Mouse (Mus musculus): Measurements from ENCODE around the gene Fjx1. TPM values are rescaled to one million over a fixed set of nuclear protein-coding genes. Genes with fewer than 3 reads are reported as not detected.

The Fjx1 gene
- total RNA-seq (2014; rRNA removed) (78.9 and 91.8 TPM in 2 replicates), polyA plus RNA-seq (2015; fragmentation: Nextera tagmentation; extraction: Ambion mirVana) (27.1 and 28.5 TPM in 2 replicates)

GRCm38 (mm10) chr2:102451671-102452549 lies at the start of gene Fjx1:
Fjx1 (minus strand) TSS chr2:102452499.
- ATAC-seq (ENCODE audit: low FRiP score) (peak; percentile 82), DNase-seq (ENCODE audit: low spot score) (peak; percentile 91)
- no peaks in the 10 kb centered on the region for H3K36me3 ChIP-seq (ENCODE audit: insufficient read depth, low read length)
- H3K9me3 ChIP-seq (ENCODE audit: low read length), result no peaks in the 10 kb centered on the region
- H3K27me3 ChIP-seq (ENCODE audit: insufficient read depth, low read length), result no peaks in the 10 kb centered on the region; the same call in 1 of the 2 replicates
- peak within 1 kb of the TSS; percentile 84 for H3K9ac ChIP-seq (replicated peaks; ENCODE audit: low read length, poor library complexity, severe bottlenecking)
- H3K4me1 ChIP-seq (ENCODE audit: insufficient read depth, low read length), result no peaks in the 10 kb centered on the region; the same call in 1 of the 2 replicates
- no peak for TF ChIP-seq CTCF (IDR thresholded peaks at IDR 0.05)
- H3K4me3 ChIP-seq (ENCODE audit: low read depth, low read length), result peak within 1 kb of the TSS; percentile 85
- 1% methylated on average over 29 of the region's 49 CpGs for WGBS
- peak within 1 kb of the TSS; percentile 82 for H3K27ac ChIP-seq (ENCODE audit: low read depth, low read length)
- H3K4me2 ChIP-seq (ENCODE audit: low read depth, low read length, poor library complexity, severe bottlenecking), result peak within 1 kb of the TSS; percentile 95

GRCm38 (mm10) chr2:102500001-102500689 lies 47.8 kb upstream of the Fjx1 start:
- TF ChIP-seq CTCF (IDR thresholded peaks at IDR 0.05), result no peak
- ATAC-seq (ENCODE audit: low FRiP score), result no peak
- Histone ChIP-seq H3K4me3 (ENCODE audit: low read depth, low read length) (no peak overlapping the region), H3K36me3 (ENCODE audit: insufficient read depth, low read length) (no peaks in the 10 kb centered on the region), H3K9me3 (ENCODE audit: low read length) (no peaks in the 10 kb centered on the region), H3K4me1 (ENCODE audit: insufficient read depth, low read length) (no peaks in the 10 kb centered on the region), H3K27me3 (ENCODE audit: insufficient read depth, low read length) (no peaks in the 10 kb centered on the region), H3K9ac (replicated peaks; ENCODE audit: low read length, poor library complexity, severe bottlenecking) (no peak overlapping the region), H3K27ac (ENCODE audit: low read depth, low read length) (no peak overlapping the region), H3K4me2 (ENCODE audit: low read depth, low read length, poor library complexity, severe bottlenecking) (no peak overlapping the region)
- 65% methylated on average over 4 of the region's 4 CpGs for WGBS
- no peak for DNase-seq (ENCODE audit: low spot score)

GRCm38 (mm10) chr2:102480738-102481137 lies 28.4 kb upstream of the Fjx1 start:
- no peak for ATAC-seq (ENCODE audit: low FRiP score)
- DNase-seq (ENCODE audit: low spot score), result no peak

GRCm38 (mm10) chr2:102476101-102476500 lies 23.8 kb upstream of the Fjx1 start:
- no peak overlapping the region for H3K9ac ChIP-seq (replicated peaks; ENCODE audit: low read length, poor library complexity, severe bottlenecking)
- H3K9me3 ChIP-seq (ENCODE audit: low read length), result no peaks in the 10 kb centered on the region
- no peak overlapping the region for H3K27ac ChIP-seq (ENCODE audit: low read depth, low read length)
- DNase-seq (ENCODE audit: low spot score) (peak; percentile 68), ATAC-seq (ENCODE audit: low FRiP score) (no peak)
- no peaks in the 10 kb centered on the region for H3K4me1 ChIP-seq (ENCODE audit: insufficient read depth, low read length)
- no peak for TF ChIP-seq CTCF (IDR thresholded peaks at IDR 0.05)
- no peaks in the 10 kb centered on the region for H3K36me3 ChIP-seq (ENCODE audit: insufficient read depth, low read length)
- 47% methylated on average over 2 of the region's 2 CpGs for WGBS
- no peaks in the 10 kb centered on the region for H3K27me3 ChIP-seq (ENCODE audit: insufficient read depth, low read length)
- no peak overlapping the region for H3K4me3 ChIP-seq (ENCODE audit: low read depth, low read length)
- H3K4me2 ChIP-seq (ENCODE audit: low read depth, low read length, poor library complexity, severe bottlenecking), result no peak overlapping the region

More at GRCm38 (mm10) chr2:102480738-102481137, 28.4 kb upstream of the Fjx1 start:
- Histone ChIP-seq H3K27ac (ENCODE audit: low read depth, low read length) (no peak overlapping the region), H3K27me3 (ENCODE audit: insufficient read depth, low read length) (no peaks in the 10 kb centered on the region), H3K4me3 (ENCODE audit: low read depth, low read length) (no peak overlapping the region), H3K4me1 (ENCODE audit: insufficient read depth, low read length) (no peaks in the 10 kb centered on the region), H3K4me2 (ENCODE audit: low read depth, low read length, poor library complexity, severe bottlenecking) (no peak overlapping the region), H3K9ac (replicated peaks; ENCODE audit: low read length, poor library complexity, severe bottlenecking) (no peak overlapping the region), H3K36me3 (ENCODE audit: insufficient read depth, low read length) (no peaks in the 10 kb centered on the region), H3K9me3 (ENCODE audit: low read length) (no peaks in the 10 kb centered on the region)
- no peak for TF ChIP-seq CTCF (IDR thresholded peaks at IDR 0.05)
- 60% methylated on average over 3 of the region's 3 CpGs for WGBS

- no peaks in the 10 kb centered on the region for H3K9me3 ChIP-seq (ENCODE audit: low read length)
- ATAC-seq (ENCODE audit: low FRiP score) (no peak), DNase-seq (ENCODE audit: low spot score) (no peak)
- no peak overlapping the region for H3K27ac ChIP-seq (ENCODE audit: low read depth, low read length)
- H3K4me1 ChIP-seq (ENCODE audit: insufficient read depth, low read length), result no peaks in the 10 kb centered on the region
- no peak overlapping the region for H3K4me2 ChIP-seq (ENCODE audit: low read depth, low read length, poor library complexity, severe bottlenecking)
- 80% methylated on average over 3 of the region's 3 CpGs for WGBS
- TF ChIP-seq CTCF (IDR thresholded peaks at IDR 0.05), result no peak
- H3K27me3 ChIP-seq (ENCODE audit: insufficient read depth, low read length), result no peaks in the 10 kb centered on the region
- no peak overlapping the region for H3K9ac ChIP-seq (replicated peaks; ENCODE audit: low read length, poor library complexity, severe bottlenecking)
- no peaks in the 10 kb centered on the region for H3K36me3 ChIP-seq (ENCODE audit: insufficient read depth, low read length)
- no peak overlapping the region for H3K4me3 ChIP-seq (ENCODE audit: low read depth, low read length)
Measured at GRCm38 (mm10) chr2:102468645-102469044, 16.3 kb upstream of the Fjx1 start.

GRCm38 (mm10) chr2:102464342-102464732 lies 12.0 kb upstream of the Fjx1 start:
- H3K9ac ChIP-seq (replicated peaks; ENCODE audit: low read length, poor library complexity, severe bottlenecking), result no peak overlapping the region
- no peaks in the 10 kb centered on the region for H3K9me3 ChIP-seq (ENCODE audit: low read length)
- DNase-seq (ENCODE audit: low spot score) (no peak), ATAC-seq (ENCODE audit: low FRiP score) (no peak)
- no peak overlapping the region for H3K27ac ChIP-seq (ENCODE audit: low read depth, low read length)
- H3K4me2 ChIP-seq (ENCODE audit: low read depth, low read length, poor library complexity, severe bottlenecking), result no peak overlapping the region
- 70% methylated on average over 2 of the region's 2 CpGs for WGBS
- no peaks in the 10 kb centered on the region for H3K4me1 ChIP-seq (ENCODE audit: insufficient read depth, low read length)
- no peaks in the 10 kb centered on the region for H3K36me3 ChIP-seq (ENCODE audit: insufficient read depth, low read length)
- H3K27me3 ChIP-seq (ENCODE audit: insufficient read depth, low read length), result no peaks in the 10 kb centered on the region
- no peak overlapping the region for H3K4me3 ChIP-seq (ENCODE audit: low read depth, low read length)
- TF ChIP-seq CTCF (IDR thresholded peaks at IDR 0.05), result no peak

Data from midbrain, postnatal 0 days (tissue).